Mouse (Mus musculus): ENCODE measurements around the gene Ndufb11.

DNA sequence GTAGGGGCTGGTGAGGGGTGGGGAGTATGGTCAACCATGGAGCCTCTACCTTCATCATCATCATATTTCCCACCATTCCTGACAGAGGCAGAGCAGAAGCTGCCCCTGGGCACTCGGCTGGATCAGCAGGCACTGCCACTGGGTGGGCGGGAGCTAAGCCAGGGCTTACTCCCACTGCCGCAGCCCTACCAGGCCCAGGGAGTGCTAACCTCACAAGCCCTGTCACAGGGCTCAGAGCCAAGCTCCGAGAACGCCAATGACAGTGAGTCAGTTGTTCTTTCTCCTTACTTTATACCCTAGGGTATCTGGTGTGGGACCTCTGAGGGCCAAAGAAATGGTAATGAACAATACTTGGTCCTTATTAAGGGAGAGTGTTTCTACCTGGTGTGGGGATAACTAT lies 27.4 kb upstream of the Ndufb11 start:
- TF ChIP-seq CTCF (IDR thresholded peaks at IDR 0.05; ENCODE audit: control insufficient read depth, insufficient read depth, insufficient read length) (no peak), CEBPB (IDR thresholded peaks at IDR 0.05; ENCODE audit: low read depth) (no peak), MYOD1 (IDR thresholded peaks at IDR 0.05; ENCODE audit: control insufficient read depth, insufficient read length, low read depth) (no peak)
